Mouse (Mus musculus) CH12.LX (cell line): ENCODE measurements around the gene Camkk1. TPM values are rescaled to one million over a fixed set of nuclear protein-coding genes. Genes with fewer than 3 reads are reported as not detected.

Source experiments
- DNase-seq: peaks from one replicate; pipeline ENCODE4 v3.0.0-alpha.2; 2013; ENCODE audit errors: extremely low read depth
- H3K27ac ChIP-seq: 2 replicates; pipeline ENCODE4 v1.5.1; 2012; ENCODE audit warnings: low read depth, mild to moderate bottlenecking, control low read depth, moderate library complexity; ENCODE audit not compliant: insufficient read depth
- H3K27me3 ChIP-seq: replicated peaks from 2 replicates; pipeline ENCODE3; 2012; ENCODE audit warnings: inconsistent platforms
- H3K36me3 ChIP-seq, 2 experiments: replicated peaks in 1 of 2; 2 replicates each; pipeline versions ENCODE3 to v1.6.1; 2012; ENCODE audit warnings: inconsistent platforms in 1 of 2, low read length in 1 of 2, mild to moderate bottlenecking in 1 of 2, mixed read lengths in 1 of 2, moderate library complexity in 1 of 2; ENCODE audit not compliant: control insufficient read depth in 1 of 2, insufficient read depth in 1 of 2
- H3K4me1 ChIP-seq, 2 experiments: 2 replicates each; pipeline ENCODE4 v1.6.1; 2012; ENCODE audit warnings: inconsistent platforms in 1 of 2, moderate library complexity in 1 of 2; ENCODE audit not compliant: insufficient read depth in 2 of 2, control insufficient read depth in 1 of 2
- H3K4me2 ChIP-seq: 2 replicates; pipeline ENCODE4 v1.6.1; 2012; ENCODE audit warnings: low read depth, mild to moderate bottlenecking, control low read depth; ENCODE audit not compliant: poor library complexity, insufficient read depth, severe bottlenecking
- H3K4me3 ChIP-seq, 3 experiments: fragments of 150-350 bp in 1 of 3; sonication (generic) in 1 of 3; replicated peaks in 1 of 3; 2 replicates each; pipeline versions ENCODE3 to v1.5.1; 2011 to 2012; ENCODE audit warnings: low read depth in 2 of 3, low read length in 2 of 3, mild to moderate bottlenecking in 2 of 3, moderate library complexity in 2 of 3, control low read depth in 1 of 3, improper control_type of control experiment in 1 of 3, inconsistent platforms in 1 of 3, mixed read lengths in 1 of 3; ENCODE audit not compliant: poor library complexity in 1 of 3
- H3K79me2 ChIP-seq: replicated peaks from 2 replicates; pipeline ENCODE4 v1.6.1; 2012; ENCODE audit warnings: mild to moderate bottlenecking, moderate library complexity; ENCODE audit not compliant: control insufficient read depth, poor library complexity, insufficient read depth, severe bottlenecking; ENCODE audit errors: extremely low read depth
- H3K9ac ChIP-seq: 2 replicates; pipeline ENCODE4 v1.6.1; 2012; ENCODE audit warnings: low read depth, mild to moderate bottlenecking, control low read depth, moderate library complexity; ENCODE audit not compliant: insufficient read depth
- H3K9me3 ChIP-seq: replicated peaks from 2 replicates; pipeline ENCODE3; 2012; ENCODE audit warnings: low read length, inconsistent platforms, mixed read lengths
- ELF1 ChIP-seq: IDR thresholded peaks from 2 replicates; pipeline ENCODE4 v1.6.1; 2014; ENCODE audit warnings: low read depth, mild to moderate bottlenecking, inconsistent platforms, low read length, improper control_type of control experiment
- EP300 ChIP-seq: IDR thresholded peaks from 2 replicates; pipeline ENCODE4 v1.6.1; 2011; ENCODE audit warnings: low read length, improper control_type of control experiment
- ETS1 ChIP-seq: conservative IDR thresholded peaks from 2 replicates; pipeline ENCODE4 v1.6.1; 2012; ENCODE audit warnings: low read depth, mild to moderate bottlenecking, inconsistent platforms, low read length, improper control_type of control experiment, moderate library complexity
- GABPA ChIP-seq: IDR thresholded peaks from 2 replicates; pipeline ENCODE4 v1.6.1; 2012; ENCODE audit warnings: low read depth, low read length, improper control_type of control experiment, inconsistent platforms; ENCODE audit not compliant: insufficient replicate concordance
- JUN ChIP-seq: IDR thresholded peaks from 2 replicates; pipeline ENCODE4 v1.6.1; 2011; ENCODE audit warnings: low read depth, mild to moderate bottlenecking, low read length, improper control_type of control experiment, moderate library complexity; ENCODE audit not compliant: insufficient read depth
- MAX ChIP-seq: IDR thresholded peaks from 2 replicates; pipeline ENCODE4 v1.6.1; 2011; ENCODE audit warnings: low read length, improper control_type of control experiment
- MEF2A ChIP-seq: IDR thresholded peaks from 2 replicates; pipeline ENCODE4 v1.6.1; 2014; ENCODE audit warnings: low read depth, mild to moderate bottlenecking, inconsistent platforms, low read length, improper control_type of control experiment, borderline replicate concordance
- NRF1 ChIP-seq: IDR thresholded peaks from 2 replicates; pipeline ENCODE4 v1.6.1; 2014; ENCODE audit warnings: low read depth, mild to moderate bottlenecking, inconsistent platforms, low read length, improper control_type of control experiment, moderate library complexity
- RAD21 ChIP-seq: IDR thresholded peaks from 2 replicates; pipeline ENCODE4 v1.6.1; 2011; ENCODE audit warnings: low read depth, mild to moderate bottlenecking, low read length, improper control_type of control experiment, moderate library complexity
- SIN3A ChIP-seq: IDR thresholded peaks from 2 replicates; pipeline ENCODE4 v1.6.1; 2012; ENCODE audit warnings: low read length, improper control_type of control experiment, inconsistent platforms
- TBP ChIP-seq: conservative IDR thresholded peaks from 2 replicates; pipeline ENCODE4 v1.6.1; 2011; ENCODE audit warnings: low read depth, low read length, improper control_type of control experiment
- USF2 ChIP-seq: conservative IDR thresholded peaks from 2 replicates; pipeline ENCODE4 v1.6.1; 2011; ENCODE audit warnings: low read depth, low read length, improper control_type of control experiment
- ZC3H11A ChIP-seq: IDR thresholded peaks from 2 replicates; pipeline ENCODE4 v1.6.1; 2012; ENCODE audit warnings: low read depth, mild to moderate bottlenecking, inconsistent platforms, low read length, improper control_type of control experiment
- ZKSCAN1 ChIP-seq: IDR thresholded peaks from 2 replicates; pipeline ENCODE4 v1.6.1; 2012; ENCODE audit warnings: low read depth, inconsistent platforms, low read length, improper control_type of control experiment, borderline replicate concordance
- ZNF384 ChIP-seq: IDR thresholded peaks from 2 replicates; pipeline ENCODE4 v1.6.1; 2012; ENCODE audit warnings: low read depth, low read length, improper control_type of control experiment, inconsistent platforms
- dilution Hi-C: fragments of 300-500 bp; cut with MboI; formaldehyde crosslinking; loops from 2 replicates; pipeline ENCODE4 v1.14.3; 2020; ENCODE audit warnings: low sequenced_read_pairs; ENCODE audit not compliant: extremely low pct_unique_long_range_greater_than_20kb, extremely low pct_ligation_motif_present
- in situ Hi-C: fragments of 300-500 bp; cut with MboI; formaldehyde crosslinking; loops from 3 replicates; pipeline ENCODE4 v1.14.3; 2019; ENCODE audit warnings: low sequenced_read_pairs, low pct_ligation_motif_present, low pct_unique_long_range_greater_than_20kb, mixed read lengths
- polyA plus RNA-seq: library from polyadenylated mRNA; unstranded; fragments of >175 nt; gene quantifications from 2 replicates; pipeline ENCODE4 v1.2.1, GENCODE M21; 2012; ENCODE audit warnings: low read depth; ENCODE audit not compliant: insufficient read length
- total RNA-seq, 2 experiments: library from RNA; depleted of rRNA; stranded (reverse); fragments of 300-350 nt in 1 of 2; fragments of >200 nt in 1 of 2; gene quantifications; 2 replicates each; pipeline ENCODE4 v1.2.3; 2012 to 2014

Gene Camkk1
- total and polyA plus RNA-seq, 3 experiments: 5.0 to 9.1 (median 5.1) TPM

GRCm38 (mm10) chr11:73087700-73088480 lies 69.1 kb downstream of the Camkk1 start:
- DNase-seq: no peak
- peaks cover 8 to 23% of the 10 kb centered on the region in 2 experiments for H3K36me3 ChIP-seq
- dilution Hi-C loops: no loop called here

DNA sequence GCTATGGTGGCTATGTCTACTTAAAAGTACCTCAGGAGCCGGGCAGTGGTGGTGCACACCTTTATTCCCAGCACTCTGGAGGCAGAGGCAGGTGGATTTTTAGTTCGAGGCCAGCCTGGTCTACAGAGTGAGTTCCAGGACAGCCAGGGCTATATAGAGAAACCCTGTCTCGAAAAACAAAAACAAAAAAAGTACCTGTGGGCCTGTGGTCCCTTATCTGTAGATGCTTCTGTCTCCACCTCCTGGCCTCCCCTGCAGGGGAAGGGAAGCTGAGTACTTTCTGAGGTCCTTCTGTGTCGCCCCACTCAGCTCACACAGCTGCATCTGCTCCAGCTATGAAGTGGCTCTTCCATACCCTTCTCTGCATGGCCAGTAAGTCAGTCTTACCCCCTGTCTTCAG lies 71.5 kb downstream of the Camkk1 start, which contains the start of gene Itgae:
TSS of gene Itgae (plus strand) at position 301 of the 400 bp plus-strand sequence.
- no peak within 1 kb of the TSS for H3K4me2 ChIP-seq
- no peak within 1 kb of the TSS for H3K4me3 ChIP-seq
- no peak within 1 kb of the TSS for H3K9ac ChIP-seq
- no peaks in the 10 kb centered on the region for H3K9me3 ChIP-seq
- DNase-seq: no peak
- dilution Hi-C loops: no loop called here
- H3K27ac ChIP-seq: no peak within 1 kb of the TSS
- peaks cover 0 to 11% of the 10 kb centered on the region in 2 experiments for H3K36me3 ChIP-seq
- H3K4me1 ChIP-seq: peaks cover 5 to 15% of the 10 kb centered on the region in 2 experiments; a peak in 3 of 4 replicates
- no peaks in the 10 kb centered on the region for H3K79me2 ChIP-seq
- in situ Hi-C loops: no loop called here
- no peak for TF ChIP-seq SIN3A
- no peak for TF ChIP-seq ZNF384
- H3K27me3 ChIP-seq: no peaks in the 10 kb centered on the region

More at GRCm38 (mm10) chr11:73087700-73088480, 69.1 kb downstream of the Camkk1 start:
- Histone ChIP-seq H3K4me1 (peaks cover 5 to 22% of the 10 kb centered on the region in 2 experiments; a peak in 3 of 4 replicates), H3K9ac (no peak overlapping the region), H3K27me3 (no peaks in the 10 kb centered on the region), H3K79me2 (no peaks in the 10 kb centered on the region), H3K27ac (no peak overlapping the region), H3K4me2 (no peak overlapping the region), H3K9me3 (no peaks in the 10 kb centered on the region), H3K4me3 (no peak overlapping the region)
- no peak for TF ChIP-seq MEF2A
- TF ChIP-seq ELF1: no peak
- no peak for TF ChIP-seq USF2
- no peak for TF ChIP-seq JUN
- no peak for TF ChIP-seq NRF1
- TF ChIP-seq RAD21: no peak
- no peak for TF ChIP-seq EP300
- no peak for TF ChIP-seq ZC3H11A
- TF ChIP-seq ZKSCAN1: no peak
- TF ChIP-seq MAX: no peak
- no peak for TF ChIP-seq GABPA
- no peak for TF ChIP-seq TBP
- TF ChIP-seq ETS1: no peak
- in situ Hi-C loops: no loop called here
